Mouse (Mus musculus) heart, embryonic 15.5 days (tissue): ENCODE data around the gene Hist2h3c2. TPM values are rescaled to one million over a fixed set of nuclear protein-coding genes. Genes with fewer than 3 reads are reported as not detected.
"Not testable (repeated sequence)": the region's sequence is repeated elsewhere in the genome, so short reads cannot be mapped to it uniquely, and the experiment has no call there.

Source experiments
- ATAC-seq: fragments of 200-750 bp; cut with Nextera tagmentation; replicated peaks from 2 replicates; pipeline ENCODE4 v1.8.0; 2017; ENCODE audit warnings: low read depth, moderate TSS enrichment; ENCODE audit not compliant: insufficient number of reproducible peaks, insufficient read depth, low FRiP score
- H3K27ac ChIP-seq: fragments of 300-500 bp; sonication (generic); 2 replicates; pipeline ENCODE4 v1.5.1; 2015; ENCODE audit warnings: mild to moderate bottlenecking, inconsistent platforms
- H3K27me3 ChIP-seq: fragments of 300-500 bp; sonication (generic); 2 replicates; pipeline ENCODE4 v1.6.1; 2015; ENCODE audit warnings: inconsistent platforms
- H3K36me3 ChIP-seq: fragments of 300-500 bp; sonication (generic); 2 replicates; pipeline ENCODE4 v1.6.1; 2015; ENCODE audit warnings: mild to moderate bottlenecking, inconsistent platforms
- H3K4me1 ChIP-seq: fragments of 300-500 bp; sonication (generic); replicated peaks from 2 replicates; pipeline ENCODE4 v1.6.1; 2015; ENCODE audit warnings: inconsistent platforms
- H3K4me2 ChIP-seq: fragments of 300-500 bp; sonication (generic); 2 replicates; pipeline ENCODE4 v1.6.1; 2015; ENCODE audit warnings: inconsistent platforms, mild to moderate bottlenecking, moderate library complexity
- H3K4me3 ChIP-seq: fragments of 300-500 bp; sonication (generic); 2 replicates; pipeline ENCODE4 v1.5.1; 2015; ENCODE audit warnings: mild to moderate bottlenecking, inconsistent platforms
- H3K9ac ChIP-seq: fragments of 300-500 bp; sonication (generic); 2 replicates; pipeline ENCODE4 v1.6.1; 2015; ENCODE audit warnings: mild to moderate bottlenecking, inconsistent platforms
- H3K9me3 ChIP-seq: fragments of 300-500 bp; sonication (generic); replicated peaks from 2 replicates; pipeline ENCODE4 v1.6.1; 2016; ENCODE audit warnings: inconsistent platforms
- WGBS: fragments of 180-500 bp; shearing (Covaris S2); methylation state at CpG from one replicate; pipeline ENCODE4 v1.1.7; 2015; ENCODE audit warnings: mixed read lengths; 5-methylcytosine and 5-hydroxymethylcytosine counted together
- polyA plus RNA-seq: library from polyadenylated mRNA; unstranded; fragments of >200 nt; fragmentation: Nextera tagmentation; extraction: Ambion mirVana; gene quantifications from 2 replicates; pipeline ENCODE4 v1.2.1, GENCODE M21; 2015

Hist2h3c2 gene
- polyA plus RNA-seq, 1 experiment from 2014 or later: 5.1 TPM

DNA sequence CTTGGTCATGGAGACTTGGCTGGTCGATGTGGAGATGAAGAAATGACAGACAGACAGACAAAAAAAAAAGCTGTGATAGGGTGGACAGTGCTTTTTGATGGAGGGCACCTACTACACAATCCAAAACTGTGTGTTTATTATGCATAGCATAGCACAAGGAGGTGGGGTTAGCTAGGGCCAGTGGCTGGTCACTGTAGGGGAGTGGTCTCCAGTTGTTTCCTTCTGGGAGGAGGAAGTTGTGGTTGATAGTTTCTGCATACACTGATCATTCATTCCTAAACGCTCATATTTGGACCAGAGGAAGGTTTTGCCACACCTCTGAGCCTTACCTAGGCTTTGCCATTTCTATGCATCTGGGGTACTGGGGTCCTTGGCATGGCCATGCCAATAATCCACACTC, 8.5 kb downstream of the Hist2h3c2 start:
- Histone ChIP-seq H3K9ac (no peak overlapping the region), H3K9me3 (no peaks in the 10 kb centered on the region), H3K36me3 (no peaks in the 10 kb centered on the region), H3K4me2 (no peak overlapping the region), H3K27me3 (no peaks in the 10 kb centered on the region), H3K4me3 (no peak overlapping the region), H3K27ac (no peak overlapping the region), H3K4me1 (0 out of 2 replicates have a peak, but pooled peaks cover 3% of the 10 kb centered on the region)
- 63% methylated on average over 2 of the region's 2 CpGs for WGBS
- ATAC-seq: no peak

DNA sequence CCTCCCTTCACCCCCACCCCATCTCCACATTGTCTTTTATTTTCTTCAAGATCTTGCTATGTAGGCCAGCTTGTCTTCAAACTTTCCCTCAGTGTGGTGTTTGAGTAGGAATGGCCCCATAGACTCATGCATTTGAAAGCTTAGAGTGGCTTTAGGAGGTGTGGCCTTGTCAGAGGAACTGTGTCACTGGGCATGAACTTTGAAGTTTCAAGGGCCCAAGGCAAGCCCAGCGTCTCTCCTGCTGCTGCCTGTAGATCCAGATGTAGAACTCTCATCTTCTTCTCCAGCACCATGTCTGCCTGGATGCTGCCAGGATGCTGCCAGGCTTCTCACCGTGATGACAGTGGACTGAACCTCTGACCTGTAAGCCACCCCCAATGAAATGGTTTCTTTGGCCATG, 10.1 kb downstream of the Hist2h3c2 start:
- no peak overlapping the region for H3K9ac ChIP-seq
- no peak overlapping the region for H3K4me2 ChIP-seq
- no peaks in the 10 kb centered on the region for H3K36me3 ChIP-seq
- H3K4me1 ChIP-seq: 0 out of 2 replicates have a peak, but pooled peaks cover 7% of the 10 kb centered on the region
- H3K4me3 ChIP-seq: no peak overlapping the region
- ATAC-seq: no peak
- H3K9me3 ChIP-seq: no peaks in the 10 kb centered on the region
- no peak overlapping the region for H3K27ac ChIP-seq
- 61% methylated on average over 2 of the region's 2 CpGs for WGBS
- no peaks in the 10 kb centered on the region for H3K27me3 ChIP-seq

DNA sequence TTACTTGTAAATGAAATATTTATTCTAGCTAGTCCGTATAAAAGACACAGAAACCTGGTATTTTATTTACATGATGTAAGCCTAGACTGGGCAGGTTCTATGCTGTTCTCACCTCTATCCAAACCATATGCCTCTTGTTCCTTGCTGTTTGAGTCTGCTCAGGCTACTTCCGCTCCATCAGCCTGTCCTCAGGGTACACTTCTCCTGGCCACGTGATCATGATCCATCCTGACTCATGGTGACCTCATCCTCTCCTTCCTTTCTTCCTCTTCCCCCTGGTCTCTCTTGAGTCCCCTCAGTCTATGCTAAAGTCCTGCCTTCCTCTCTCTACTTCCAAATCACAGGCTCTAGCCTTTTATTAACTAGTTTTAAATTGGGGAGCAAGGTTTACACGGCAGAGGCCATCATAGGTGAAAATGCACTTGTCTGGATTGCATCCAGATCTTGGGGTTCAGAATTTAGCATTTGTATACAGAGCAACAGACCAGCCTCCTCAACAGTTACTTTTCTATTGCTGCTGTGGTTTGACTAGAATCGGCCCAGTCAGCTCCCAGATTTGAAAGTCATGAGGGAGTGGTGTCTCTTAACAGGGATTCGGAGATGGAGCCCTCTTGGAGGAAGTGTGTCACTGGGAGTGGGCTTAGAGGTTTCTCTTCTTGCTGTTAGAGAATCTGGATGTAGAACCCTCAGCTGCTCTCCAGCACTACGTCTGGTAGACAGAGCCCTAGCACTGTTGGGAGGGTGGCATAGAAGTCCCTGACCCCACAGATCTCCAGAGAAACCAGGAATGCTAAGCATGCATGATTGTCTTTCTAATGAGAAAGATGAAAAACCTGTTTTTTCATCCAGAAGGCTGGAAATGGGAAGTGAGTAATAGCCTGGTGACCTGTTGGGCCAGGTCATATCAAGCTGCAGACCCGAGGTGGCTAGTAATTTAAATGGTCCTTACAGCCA, 12.0 kb downstream of the Hist2h3c2 start:
- Histone ChIP-seq H3K27ac (no peak overlapping the region), H3K4me1 (peaks cover 21% of the 10 kb centered on the region), H3K4me3 (no peak overlapping the region), H3K27me3 (no peaks in the 10 kb centered on the region), H3K4me2 (no peak overlapping the region), H3K36me3 (no peaks in the 10 kb centered on the region), H3K9me3 (no peaks in the 10 kb centered on the region), H3K9ac (no peak overlapping the region)
- 57% methylated on average over 8 of the region's 8 CpGs for WGBS
- no peak for ATAC-seq

DNA sequence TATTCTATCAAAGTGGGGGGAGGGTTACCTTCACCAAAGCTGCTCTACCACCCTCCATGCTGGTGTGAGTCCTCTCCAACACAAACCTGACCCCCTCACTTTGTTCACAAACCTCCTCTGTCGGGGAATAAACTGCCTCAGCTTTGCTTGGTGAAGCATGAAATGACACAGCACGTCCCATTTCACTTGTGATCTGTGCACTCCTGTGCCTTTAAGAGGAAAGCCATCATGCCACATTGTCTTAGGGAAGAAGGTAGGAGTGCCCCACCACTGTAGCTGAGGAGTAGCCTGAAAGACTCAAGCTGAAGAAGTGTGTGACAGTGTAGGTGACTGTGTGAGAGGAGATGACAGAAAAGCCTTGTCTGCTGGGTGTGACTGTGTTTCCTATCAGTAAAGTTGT, 13.5 kb downstream of the Hist2h3c2 start:
- Histone ChIP-seq H3K9me3 (no peaks in the 10 kb centered on the region), H3K4me1 (peaks cover 29% of the 10 kb centered on the region), H3K9ac (no peak overlapping the region), H3K4me3 (no peak overlapping the region), H3K4me2 (no peak overlapping the region), H3K27ac (no peak overlapping the region), H3K27me3 (no peaks in the 10 kb centered on the region), H3K36me3 (no peaks in the 10 kb centered on the region)
- 30% methylated on average over 2 of the region's 2 CpGs for WGBS
- ATAC-seq: no peak

DNA sequence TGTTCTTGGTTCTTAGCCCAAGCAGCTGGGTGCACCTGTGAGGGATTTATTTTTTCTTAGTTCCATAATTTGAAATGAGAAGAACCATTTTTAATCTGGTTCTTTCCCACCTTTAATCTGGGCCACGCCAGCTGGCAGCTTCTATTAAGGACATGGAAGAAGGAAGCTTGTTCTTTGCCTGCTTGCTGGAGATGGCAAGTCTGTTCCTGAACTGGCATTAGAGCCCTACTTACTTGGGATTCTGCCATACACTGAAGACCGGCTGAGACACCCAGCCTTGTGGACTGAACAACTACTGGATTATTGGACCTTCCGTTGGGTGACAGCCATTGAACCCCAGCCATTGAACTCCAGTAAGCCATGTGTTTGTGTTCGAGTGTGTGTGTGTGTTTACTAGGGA, 16.2 kb downstream of the Hist2h3c2 start:
- Histone ChIP-seq H3K4me2 (peak overlapping the region; percentile 83), H3K4me3 (no peak overlapping the region), H3K9me3 (no peaks in the 10 kb centered on the region), H3K27me3 (no peaks in the 10 kb centered on the region), H3K4me1 (peaks cover 37% of the 10 kb centered on the region), H3K27ac (no peak overlapping the region), H3K9ac (no peak overlapping the region), H3K36me3 (no peaks in the 10 kb centered on the region)
- ATAC-seq: no peak
- WGBS: 91% methylated on average over 4 of the region's 4 CpGs

DNA sequence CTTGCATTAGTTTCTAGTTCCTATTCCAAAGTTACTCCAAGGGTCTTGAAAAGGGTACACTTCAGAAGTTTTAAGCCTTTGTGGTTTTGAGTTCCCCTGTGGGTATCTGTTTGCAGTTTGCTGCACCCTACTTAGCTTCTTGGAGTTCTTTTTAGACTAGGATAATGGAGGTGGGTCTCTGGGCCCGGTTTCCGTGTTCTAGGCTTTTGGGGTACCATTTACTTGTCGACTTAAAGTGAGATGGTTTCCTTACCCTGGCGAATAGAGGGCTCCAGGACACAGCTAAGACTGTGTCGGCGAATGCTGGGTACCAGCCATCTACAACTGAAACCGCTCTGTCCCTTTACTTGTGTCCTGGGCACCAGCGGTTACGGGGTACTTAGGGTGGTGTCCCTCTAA, 17.3 kb downstream of the Hist2h3c2 start:
- no peaks in the 10 kb centered on the region for H3K27me3 ChIP-seq
- H3K27ac ChIP-seq: peak overlapping the region; percentile 99
- 29% methylated on average over 9 of the region's 9 CpGs for WGBS
- peak overlapping the region; percentile 68 for H3K4me3 ChIP-seq
- ATAC-seq: no peak
- H3K36me3 ChIP-seq: no peaks in the 10 kb centered on the region
- no peaks in the 10 kb centered on the region for H3K9me3 ChIP-seq
- H3K9ac ChIP-seq: peak overlapping the region; percentile 79
- H3K4me1 ChIP-seq: peaks cover 35% of the 10 kb centered on the region
- H3K4me2 ChIP-seq: peak overlapping the region; percentile 83

DNA sequence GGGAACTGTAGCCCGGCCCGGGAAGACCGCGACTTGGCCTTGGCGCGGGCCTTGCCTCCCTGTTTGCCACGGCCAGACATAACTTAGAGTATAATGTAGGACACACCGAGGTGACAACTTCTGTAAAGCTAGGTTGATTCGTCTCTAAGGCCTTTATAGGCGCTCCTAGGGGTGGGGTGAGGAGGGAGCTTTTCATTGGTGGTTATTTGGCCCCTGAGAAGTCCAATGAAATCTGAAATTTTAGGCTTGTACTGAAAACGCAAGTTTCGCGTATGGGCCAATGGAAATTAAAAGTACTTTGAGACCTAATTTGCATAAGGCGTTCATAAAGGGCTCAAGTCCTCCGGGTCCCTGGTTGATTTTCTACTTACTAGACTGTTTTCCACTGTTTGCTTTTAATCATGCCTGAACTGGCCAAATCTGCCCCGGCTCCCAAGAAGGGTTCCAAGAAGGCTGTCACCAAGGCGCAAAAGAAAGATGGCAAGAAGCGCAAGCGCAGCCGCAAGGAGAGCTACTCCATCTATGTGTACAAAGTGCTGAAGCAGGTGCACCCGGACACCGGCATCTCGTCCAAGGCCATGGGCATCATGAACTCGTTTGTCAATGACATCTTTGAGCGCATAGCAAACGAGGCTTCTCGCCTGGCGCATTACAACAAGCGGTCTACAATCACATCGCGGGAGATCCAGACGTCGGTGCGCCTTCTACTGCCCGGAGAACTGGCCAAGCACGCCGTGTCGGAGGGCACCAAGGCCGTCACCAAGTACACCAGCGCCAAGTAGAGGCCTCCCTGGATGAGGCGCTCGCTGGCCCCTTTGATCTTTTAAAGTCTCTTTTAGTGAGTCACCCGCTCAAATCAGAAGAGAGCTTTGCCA, 17.9 kb downstream of the Hist2h3c2 start, which contains the start of the genes Hist2h2ac and Hist2h2be:
Gene Hist2h2ac (minus strand): TSS at position 116 of the 875 bp plus-strand sequence.
Gene Hist2h2be (plus strand): TSS at position 355 of the 875 bp plus-strand sequence.
- H3K9ac ChIP-seq: peak within 1 kb of the TSS; percentile 79
- peak within 1 kb of the TSS; percentile 68 for H3K4me3 ChIP-seq
- H3K36me3 ChIP-seq: no peaks in the 10 kb centered on the region
- no peaks in the 10 kb centered on the region for H3K27me3 ChIP-seq
- no peaks in the 10 kb centered on the region for H3K9me3 ChIP-seq
- ATAC-seq: peak; percentile 91
- peak within 1 kb of the TSS; percentile 83 for H3K4me2 ChIP-seq
- peak within 1 kb of the TSS; percentile 99 for H3K27ac ChIP-seq
- H3K4me1 ChIP-seq: peaks cover 35% of the 10 kb centered on the region
- under 1% methylated on average over 43 of the region's 43 CpGs for WGBS

DNA sequence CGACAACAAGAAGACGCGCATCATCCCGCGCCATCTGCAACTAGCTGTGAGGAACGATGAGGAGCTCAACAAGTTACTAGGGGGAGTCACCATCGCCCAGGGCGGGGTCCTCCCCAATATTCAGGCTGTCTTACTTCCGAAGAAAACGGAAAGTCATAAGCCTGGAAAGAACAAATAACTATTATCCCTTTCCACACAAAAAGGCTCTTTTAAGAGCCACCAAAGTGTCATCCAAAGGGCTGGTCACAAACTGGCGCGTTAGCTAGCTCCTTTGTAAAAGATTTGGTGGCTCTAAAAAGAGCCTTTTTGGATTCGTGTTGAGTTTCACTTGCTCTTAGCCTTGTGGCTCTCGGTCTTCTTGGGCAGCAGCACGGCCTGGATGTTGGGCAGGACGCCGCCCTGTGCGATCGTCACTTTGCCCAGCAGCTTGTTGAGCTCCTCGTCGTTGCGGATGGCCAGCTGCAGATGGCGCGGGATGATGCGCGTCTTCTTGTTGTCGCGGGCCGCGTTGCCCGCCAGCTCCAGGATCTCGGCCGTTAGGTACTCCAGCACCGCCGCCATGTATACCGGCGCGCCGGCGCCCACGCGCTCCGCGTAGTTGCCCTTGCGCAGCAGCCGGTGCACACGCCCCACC, 18.7 kb downstream of the Hist2h3c2 start:
- H3K9ac ChIP-seq: peak overlapping the region; percentile 79
- not testable (repeated sequence) for H3K36me3 ChIP-seq, ATAC-seq, H3K9me3 ChIP-seq, H3K27me3 ChIP-seq
- 0% methylated on average over 40 of the region's 47 CpGs for WGBS
- H3K27ac ChIP-seq: peak overlapping the region; percentile 99
- H3K4me2 ChIP-seq: peak overlapping the region; percentile 83
- peaks cover 35% of the 10 kb centered on the region for H3K4me1 ChIP-seq
- H3K4me3 ChIP-seq: peak overlapping the region; percentile 68

DNA sequence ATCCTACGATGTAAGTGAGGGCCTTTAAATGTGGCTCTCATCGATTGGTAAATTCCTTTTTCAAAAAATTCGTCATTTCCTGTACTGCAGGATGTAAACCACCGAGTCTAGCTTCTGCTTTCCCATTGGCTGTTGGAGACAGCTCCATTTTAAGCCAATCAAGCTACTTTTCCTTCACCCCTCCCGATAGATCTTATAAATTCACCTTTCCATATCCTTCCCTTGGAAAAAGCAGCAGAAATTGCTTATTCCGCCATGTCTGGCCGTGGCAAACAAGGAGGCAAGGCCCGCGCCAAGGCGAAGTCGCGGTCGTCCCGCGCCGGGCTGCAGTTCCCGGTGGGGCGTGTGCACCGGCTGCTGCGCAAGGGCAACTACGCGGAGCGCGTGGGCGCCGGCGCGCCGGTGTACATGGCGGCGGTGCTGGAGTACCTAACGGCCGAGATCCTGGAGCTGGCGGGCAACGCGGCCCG, 19.2 kb downstream of the Hist2h3c2 start, which contains the start of the genes Bola1 and Hist2h2ab:
Gene Bola1 (minus strand): TSS at position 49 of the 470 bp plus-strand sequence.
Gene Hist2h2ab (plus strand): TSS at position 205 of the 470 bp plus-strand sequence.
- H3K27me3 ChIP-seq: no peaks in the 10 kb centered on the region
- peak within 1 kb of the TSS; percentile 83 for H3K4me2 ChIP-seq
- peak; percentile 75 for ATAC-seq
- H3K27ac ChIP-seq: peak within 1 kb of the TSS; percentile 99
- H3K36me3 ChIP-seq: no peaks in the 10 kb centered on the region
- H3K9me3 ChIP-seq: no peaks in the 10 kb centered on the region
- H3K9ac ChIP-seq: peak within 1 kb of the TSS; percentile 79
- H3K4me1 ChIP-seq: peaks cover 33% of the 10 kb centered on the region
- 0% methylated on average over 37 of the region's 37 CpGs for WGBS
- H3K4me3 ChIP-seq: peak within 1 kb of the TSS; percentile 68

DNA sequence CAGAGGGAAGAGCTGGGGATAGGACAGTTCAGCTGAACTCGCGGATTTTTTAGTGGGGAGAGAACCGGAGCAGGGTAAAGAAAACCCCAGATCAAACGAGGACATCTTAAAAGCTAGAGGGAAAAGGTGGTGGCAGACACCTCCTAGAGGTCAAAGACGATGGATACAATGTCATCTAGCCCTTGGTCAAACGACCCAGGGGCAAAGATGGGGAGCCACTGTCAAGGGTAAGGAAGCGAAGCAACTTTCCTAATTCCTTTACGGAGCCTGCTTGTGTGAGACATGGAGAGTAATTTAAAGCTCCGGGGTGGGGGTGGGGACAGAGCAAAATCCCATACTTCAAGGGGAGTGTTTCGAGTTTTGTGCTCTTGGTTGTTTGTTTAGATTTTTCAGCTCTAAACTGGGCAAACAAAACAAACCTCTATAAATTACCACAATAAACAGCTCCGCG, 19.7 kb downstream of the Hist2h3c2 start:
- peak overlapping the region; percentile 68 for H3K4me3 ChIP-seq

More for the DNA sequence above, 19.7 kb downstream of the Hist2h3c2 start:
- peak overlapping the region; percentile 83 for H3K4me2 ChIP-seq
- no peaks in the 10 kb centered on the region for H3K9me3 ChIP-seq
- H3K27me3 ChIP-seq: no peaks in the 10 kb centered on the region
- ATAC-seq: no peak
- no peaks in the 10 kb centered on the region for H3K36me3 ChIP-seq
- peaks cover 33% of the 10 kb centered on the region for H3K4me1 ChIP-seq
- peak overlapping the region; percentile 64 for H3K9ac ChIP-seq
- peak overlapping the region; percentile 99 for H3K27ac ChIP-seq
- WGBS: under 1% methylated on average over 12 of the region's 12 CpGs
